Mouse (Mus musculus): Measurements from ENCODE around the gene Gm10322. TPM values are rescaled to one million over a fixed set of nuclear protein-coding genes. Genes with fewer than 3 reads are reported as not detected.

Gm10322 gene
- not detected in 2 replicates for polyA plus RNA-seq (2011; ENCODE audit: insufficient read depth, insufficient read length, low read depth, missing spikeins)

- Histone ChIP-seq H3K36me3 (ENCODE audit: control insufficient read depth, insufficient read depth, low read length, poor library complexity, severe bottlenecking) (no peaks in the 10 kb centered on the region), H3K4me3 (ENCODE audit: low read depth, low read length) (peak within 1 kb of the TSS; percentile 96), H3K4me1 (ENCODE audit: control insufficient read depth, insufficient read depth, low read length) (no peaks in the 10 kb centered on the region), H3K27me3 (ENCODE audit: control insufficient read depth, insufficient read depth, low read length, poor library complexity, severe bottlenecking) (no peaks in the 10 kb centered on the region), H3K27ac (ENCODE audit: insufficient read depth, low read length) (0 out of 2 replicates have a peak within 1 kb of the TSS, but pooled peaks have one; percentile 22), H3K9me3 (replicated peaks; ENCODE audit: control insufficient read depth, insufficient read depth, low read length, poor library complexity, severe bottlenecking) (no peaks in the 10 kb centered on the region), H3K9ac (ENCODE audit: low read depth, poor library complexity, severe bottlenecking) (peak within 1 kb of the TSS; percentile 95)
- TF ChIP-seq EP300 (IDR thresholded peaks at IDR 0.05; ENCODE audit: insufficient read depth, low read depth, low read length) = no peak
- TF ChIP-seq CTCF (IDR thresholded peaks at IDR 0.05; ENCODE audit: low read depth, low read length) = no peak
- no peak for TF ChIP-seq POLR2A (IDR thresholded peaks at IDR 0.05; ENCODE audit: insufficient read depth, low read length)
Observed at GRCm38 (mm10) chr10:59615981-59616520, at the start of gene Gm10322. Gene Gm10322 (plus strand): TSS chr10:59616063.

- Histone ChIP-seq H3K27ac (ENCODE audit: insufficient read depth, low read length) (no peak overlapping the region), H3K36me3 (ENCODE audit: control insufficient read depth, insufficient read depth, low read length, poor library complexity, severe bottlenecking) (no peaks in the 10 kb centered on the region), H3K27me3 (ENCODE audit: control insufficient read depth, insufficient read depth, low read length, poor library complexity, severe bottlenecking) (no peaks in the 10 kb centered on the region), H3K4me1 (ENCODE audit: control insufficient read depth, insufficient read depth, low read length) (peaks cover 8% of the 10 kb centered on the region), H3K4me3 (ENCODE audit: low read depth, low read length) (no peak overlapping the region), H3K9me3 (replicated peaks; ENCODE audit: control insufficient read depth, insufficient read depth, low read length, poor library complexity, severe bottlenecking) (no peaks in the 10 kb centered on the region), H3K9ac (ENCODE audit: low read depth, poor library complexity, severe bottlenecking) (no peak overlapping the region)
- TF ChIP-seq EP300 (IDR thresholded peaks at IDR 0.05; ENCODE audit: insufficient read depth, low read depth, low read length) (no peak), CTCF (IDR thresholded peaks at IDR 0.05; ENCODE audit: low read depth, low read length) (no peak), POLR2A (IDR thresholded peaks at IDR 0.05; ENCODE audit: insufficient read depth, low read length) (no peak)
Observed at GRCm38 (mm10) chr10:59566968-59567367, 48.9 kb upstream of the Gm10322 start.

GRCm38 (mm10) chr10:59568665-59569480 is 47.0 kb upstream of the Gm10322 start:
- Histone ChIP-seq H3K4me3 (ENCODE audit: low read depth, low read length) (no peak overlapping the region), H3K27me3 (ENCODE audit: control insufficient read depth, insufficient read depth, low read length, poor library complexity, severe bottlenecking) (no peaks in the 10 kb centered on the region), H3K9ac (ENCODE audit: low read depth, poor library complexity, severe bottlenecking) (no peak overlapping the region), H3K4me1 (ENCODE audit: control insufficient read depth, insufficient read depth, low read length) (peaks cover 8% of the 10 kb centered on the region), H3K9me3 (replicated peaks; ENCODE audit: control insufficient read depth, insufficient read depth, low read length, poor library complexity, severe bottlenecking) (0 out of 2 replicates have a peak, but pooled peaks cover 3% of the 10 kb centered on the region), H3K27ac (ENCODE audit: insufficient read depth, low read length) (no peak overlapping the region), H3K36me3 (ENCODE audit: control insufficient read depth, insufficient read depth, low read length, poor library complexity, severe bottlenecking) (no peaks in the 10 kb centered on the region)
- no peak for TF ChIP-seq POLR2A (IDR thresholded peaks at IDR 0.05; ENCODE audit: insufficient read depth, low read length)
- no peak for TF ChIP-seq EP300 (IDR thresholded peaks at IDR 0.05; ENCODE audit: insufficient read depth, low read depth, low read length)
- TF ChIP-seq CTCF (IDR thresholded peaks at IDR 0.05; ENCODE audit: low read depth, low read length) = no peak

- Histone ChIP-seq H3K36me3 (ENCODE audit: control insufficient read depth, insufficient read depth, low read length, poor library complexity, severe bottlenecking) (no peaks in the 10 kb centered on the region), H3K4me3 (ENCODE audit: low read depth, low read length) (no peak overlapping the region), H3K4me1 (ENCODE audit: control insufficient read depth, insufficient read depth, low read length) (peaks cover 8% of the 10 kb centered on the region), H3K27ac (ENCODE audit: insufficient read depth, low read length) (no peak overlapping the region), H3K27me3 (ENCODE audit: control insufficient read depth, insufficient read depth, low read length, poor library complexity, severe bottlenecking) (no peaks in the 10 kb centered on the region), H3K9me3 (replicated peaks; ENCODE audit: control insufficient read depth, insufficient read depth, low read length, poor library complexity, severe bottlenecking) (0 out of 2 replicates have a peak, but pooled peaks cover 3% of the 10 kb centered on the region), H3K9ac (ENCODE audit: low read depth, poor library complexity, severe bottlenecking) (no peak overlapping the region)
- TF ChIP-seq POLR2A (IDR thresholded peaks at IDR 0.05; ENCODE audit: insufficient read depth, low read length) = no peak
- no peak for TF ChIP-seq CTCF (IDR thresholded peaks at IDR 0.05; ENCODE audit: low read depth, low read length)
- TF ChIP-seq EP300 (IDR thresholded peaks at IDR 0.05; ENCODE audit: insufficient read depth, low read depth, low read length) = no peak
Observed at GRCm38 (mm10) chr10:59569481-59569869, 46.4 kb upstream of the Gm10322 start.

- TF ChIP-seq POLR2A (IDR thresholded peaks at IDR 0.05; ENCODE audit: insufficient read depth, low read length) (no peak), CTCF (IDR thresholded peaks at IDR 0.05; ENCODE audit: low read depth, low read length) (no peak), EP300 (IDR thresholded peaks at IDR 0.05; ENCODE audit: insufficient read depth, low read depth, low read length) (no peak)
- no peak overlapping the region for H3K9ac ChIP-seq (ENCODE audit: low read depth, poor library complexity, severe bottlenecking)
- H3K9me3 ChIP-seq (replicated peaks; ENCODE audit: control insufficient read depth, insufficient read depth, low read length, poor library complexity, severe bottlenecking) = 0 out of 2 replicates have a peak, but pooled peaks cover 3% of the 10 kb centered on the region
- H3K4me1 ChIP-seq (ENCODE audit: control insufficient read depth, insufficient read depth, low read length) = peaks cover 4% of the 10 kb centered on the region
- no peak overlapping the region for H3K4me3 ChIP-seq (ENCODE audit: low read depth, low read length)
- no peaks in the 10 kb centered on the region for H3K36me3 ChIP-seq (ENCODE audit: control insufficient read depth, insufficient read depth, low read length, poor library complexity, severe bottlenecking)
- H3K27ac ChIP-seq (ENCODE audit: insufficient read depth, low read length) = no peak overlapping the region
- no peaks in the 10 kb centered on the region for H3K27me3 ChIP-seq (ENCODE audit: control insufficient read depth, insufficient read depth, low read length, poor library complexity, severe bottlenecking)
Observed at GRCm38 (mm10) chr10:59570360-59570759, 45.5 kb upstream of the Gm10322 start.

GRCm38 (mm10) chr10:59570780-59571179 is 45.1 kb upstream of the Gm10322 start:
- Histone ChIP-seq H3K9ac (ENCODE audit: low read depth, poor library complexity, severe bottlenecking) (no peak overlapping the region), H3K4me3 (ENCODE audit: low read depth, low read length) (no peak overlapping the region), H3K27me3 (ENCODE audit: control insufficient read depth, insufficient read depth, low read length, poor library complexity, severe bottlenecking) (no peaks in the 10 kb centered on the region), H3K4me1 (ENCODE audit: control insufficient read depth, insufficient read depth, low read length) (peaks cover 4% of the 10 kb centered on the region), H3K9me3 (replicated peaks; ENCODE audit: control insufficient read depth, insufficient read depth, low read length, poor library complexity, severe bottlenecking) (0 out of 2 replicates have a peak, but pooled peaks cover 3% of the 10 kb centered on the region), H3K36me3 (ENCODE audit: control insufficient read depth, insufficient read depth, low read length, poor library complexity, severe bottlenecking) (no peaks in the 10 kb centered on the region), H3K27ac (ENCODE audit: insufficient read depth, low read length) (no peak overlapping the region)
- no peak for TF ChIP-seq POLR2A (IDR thresholded peaks at IDR 0.05; ENCODE audit: insufficient read depth, low read length)
- TF ChIP-seq EP300 (IDR thresholded peaks at IDR 0.05; ENCODE audit: insufficient read depth, low read depth, low read length) = no peak
- TF ChIP-seq CTCF (IDR thresholded peaks at IDR 0.05; ENCODE audit: low read depth, low read length) = no peak
